Mouse (Mus musculus) testis, adult 2 months (tissue): ENCODE data around the gene Lmx1b. TPM values are rescaled to one million over a fixed set of nuclear protein-coding genes. Genes with fewer than 3 reads are reported as not detected.

Experiments used
- H3K27ac ChIP-seq: fragments of 200-500 bp; 2 replicates; pipeline ENCODE4 v1.5.1; 2012; ENCODE audit warnings: low read depth, low read length; ENCODE audit not compliant: control insufficient read depth, insufficient read depth
- H3K27me3 ChIP-seq: fragments of 200-500 bp; 2 replicates; pipeline ENCODE4 v1.6.1; 2012; ENCODE audit warnings: mild to moderate bottlenecking, low read length, moderate library complexity; ENCODE audit not compliant: control insufficient read depth, insufficient read depth
- H3K36me3 ChIP-seq: fragments of 200-500 bp; 2 replicates; pipeline ENCODE4 v1.6.1; 2012; ENCODE audit warnings: mild to moderate bottlenecking, low read length; ENCODE audit not compliant: control insufficient read depth, insufficient read depth
- H3K4me1 ChIP-seq: fragments of 200-500 bp; 2 replicates; pipeline ENCODE4 v1.6.1; 2012; ENCODE audit warnings: low read length; ENCODE audit not compliant: control insufficient read depth, insufficient read depth
- H3K4me3 ChIP-seq: fragments of 200-500 bp; 2 replicates; pipeline ENCODE4 v1.5.1; 2012; ENCODE audit warnings: low read depth, mild to moderate bottlenecking, low read length, moderate library complexity, mixed read lengths; ENCODE audit not compliant: control insufficient read depth
- CTCF ChIP-seq: fragments of 200-500 bp; IDR thresholded peaks from 2 replicates; pipeline ENCODE4 v1.5.1; 2012; ENCODE audit warnings: low read depth, mild to moderate bottlenecking, inconsistent platforms, low read length, moderate library complexity; ENCODE audit not compliant: control insufficient read depth, insufficient read depth, insufficient replicate concordance
- POLR2A ChIP-seq: fragments of 200-500 bp; IDR thresholded peaks from 2 replicates; pipeline ENCODE4 v1.6.1; 2012; ENCODE audit warnings: low read depth, mild to moderate bottlenecking, inconsistent platforms, low read length, moderate library complexity; ENCODE audit not compliant: control insufficient read depth
- polyA plus RNA-seq: library from polyadenylated mRNA; depleted of rRNA; stranded (reverse); fragments of >200 nt; gene quantifications from 2 replicates; pipeline ENCODE4 v1.2.3, GENCODE M21; 2012

The Lmx1b gene
- polyA plus RNA-seq, 1 experiment: 0.09 TPM

GRCm38 (mm10) chr2:33552672-33553071, 87.6 kb downstream of the Lmx1b start:
- no peaks in the 10 kb centered on the region for H3K27me3 ChIP-seq
- TF ChIP-seq POLR2A (no peak), CTCF (peak; percentile 68; the same call in 1 of the 2 replicates)
- no peaks in the 10 kb centered on the region for H3K4me1 ChIP-seq
- no peak overlapping the region for H3K27ac ChIP-seq
- no peaks in the 10 kb centered on the region for H3K36me3 ChIP-seq
- H3K4me3 ChIP-seq: no peak overlapping the region

GRCm38 (mm10) chr2:33547595-33547994, 92.7 kb downstream of the Lmx1b start:
- H3K36me3 ChIP-seq: no peaks in the 10 kb centered on the region
- TF ChIP-seq POLR2A (no peak), CTCF (no peak)
- peaks cover 4% of the 10 kb centered on the region for H3K27me3 ChIP-seq
- no peak overlapping the region for H3K27ac ChIP-seq
- H3K4me3 ChIP-seq: no peak overlapping the region
- H3K4me1 ChIP-seq: peaks cover 8% of the 10 kb centered on the region

- H3K27me3 ChIP-seq: peaks cover 4% of the 10 kb centered on the region
- no peak overlapping the region for H3K4me3 ChIP-seq
- TF ChIP-seq POLR2A: no peak
- TF ChIP-seq CTCF: no peak
- H3K4me1 ChIP-seq: peaks cover 8% of the 10 kb centered on the region
- no peaks in the 10 kb centered on the region for H3K36me3 ChIP-seq
- no peak overlapping the region for H3K27ac ChIP-seq
These were observed 93.4 kb downstream of the Lmx1b start for GRCm38 (mm10) chr2:33546879-33547278.

GRCm38 (mm10) chr2:33546051-33546450, 94.3 kb downstream of the Lmx1b start:
- Histone ChIP-seq H3K4me1 (peaks cover 8% of the 10 kb centered on the region), H3K27ac (no peak overlapping the region), H3K4me3 (no peak overlapping the region), H3K27me3 (peaks cover 4% of the 10 kb centered on the region), H3K36me3 (no peaks in the 10 kb centered on the region)
- TF ChIP-seq POLR2A (no peak), CTCF (no peak)

- peaks cover 4% of the 10 kb centered on the region for H3K27me3 ChIP-seq
These were observed 95.3 kb downstream of the Lmx1b start for GRCm38 (mm10) chr2:33544781-33545566.

GRCm38 (mm10) chr2:33544203-33544762, 96.0 kb downstream of the Lmx1b start:
- Histone ChIP-seq H3K27ac (no peak overlapping the region), H3K27me3 (peaks cover 4% of the 10 kb centered on the region)
- TF ChIP-seq POLR2A (no peak), CTCF (no peak)

More at GRCm38 (mm10) chr2:33544781-33545566, 95.3 kb downstream of the Lmx1b start:
- Histone ChIP-seq H3K4me1 (peaks cover 8% of the 10 kb centered on the region), H3K27ac (no peak overlapping the region), H3K4me3 (peak overlapping the region; percentile 43), H3K36me3 (no peaks in the 10 kb centered on the region)
- TF ChIP-seq POLR2A (no peak), CTCF (no peak)

GRCm38 (mm10) chr2:33543429-33544202, 96.7 kb downstream of the Lmx1b start:
- Histone ChIP-seq H3K36me3 (no peaks in the 10 kb centered on the region), H3K4me1 (peaks cover 8% of the 10 kb centered on the region), H3K27ac (no peak overlapping the region), H3K27me3 (peaks cover 4% of the 10 kb centered on the region), H3K4me3 (peak overlapping the region; percentile 23)
- TF ChIP-seq POLR2A: no peak
- no peak for TF ChIP-seq CTCF

More at GRCm38 (mm10) chr2:33544203-33544762, 96.0 kb downstream of the Lmx1b start:
- H3K4me3 ChIP-seq: peak overlapping the region; percentile 43
- peaks cover 8% of the 10 kb centered on the region for H3K4me1 ChIP-seq
- no peaks in the 10 kb centered on the region for H3K36me3 ChIP-seq
